In genomic region chr11:69078805-69079438, GRCm38 (mm10) we compare ENCODE assay signal across 10 mouse cellular contexts. TPM values are rescaled to one million over a fixed set of nuclear protein-coding genes. Genes with fewer than 3 reads are reported as not detected.
DNase-seq lines count a peak whose midpoint lies in the region; ATAC-seq and TF ChIP-seq lines count a peak whose summit lies in the region.
"Had no signal": no experiment of that assay in that cellular context is flagged by ENCODE, and none has a peak within 500 bp of the region (broad histone marks: within the 10 kb centered on the region; RNA-seq: fewer than 3 reads in every experiment).

No protein-coding gene starts in this region.

- no peak overlapping the region for H3K4me2 ChIP-seq in heart, postnatal 0 days (ENCODE audit: low read depth, low read length)
- no peak overlapping the region for H3K4me2 ChIP-seq in stomach, postnatal 0 days (replicated peaks; ENCODE audit: low read depth)
- H3K4me2 ChIP-seq in midbrain, embryonic 11.5 days, result no peak overlapping the region
- H3K4me2 ChIP-seq: hindbrain, embryonic 15.5 days had no signal

- no peak overlapping the region for H3K27ac ChIP-seq in spleen, adult 2 months (ENCODE audit: insufficient read depth, low read length)
- peak overlapping the region; percentile 43; the same call in 1 of the 2 replicates for H3K27ac ChIP-seq in heart, postnatal 0 days (ENCODE audit: low read depth)
- H3K27ac ChIP-seq in stomach, postnatal 0 days (replicated peaks), result no peak overlapping the region
- no peak overlapping the region for H3K27ac ChIP-seq in midbrain, embryonic 11.5 days (ENCODE audit: low read depth, low read length)
- H3K27ac ChIP-seq: hindbrain, embryonic 15.5 days had no signal

- DNase-seq in heart, adult 9 months (ENCODE audit: low spot score in 2 of 2), result peak; percentile 42 to 63
- no peak for DNase-seq in heart, postnatal 14 days
- DNase-seq in spleen, adult 2 months (ENCODE audit: low read depth in 1 of 2, low spot score in 2 of 2), result peak; percentile 64 to 65
- no peak for DNase-seq in spleen, postnatal 14 days (ENCODE audit: low spot score in 2 of 2)
- peak; percentile 46 for DNase-seq in heart, postnatal 0 days (ENCODE audit: low spot score)
- no peak for DNase-seq in stomach, postnatal 0 days (ENCODE audit: low spot score)
- DNase-seq in frontal cortex, postnatal 25 days (ENCODE audit: low spot score in 2 of 2), result no peak
- DNase-seq in midbrain, embryonic 11.5 days (ENCODE audit: low spot score, missing footprints), result no peak

- no peaks in the 10 kb centered on the region for H3K36me3 ChIP-seq in spleen, adult 2 months (ENCODE audit: control insufficient read depth, insufficient read depth, low read length)
- no peaks in the 10 kb centered on the region for H3K36me3 ChIP-seq in heart, postnatal 0 days (replicated peaks; ENCODE audit: control insufficient read depth, insufficient read depth, low read length)
- no peaks in the 10 kb centered on the region for H3K36me3 ChIP-seq in stomach, postnatal 0 days (ENCODE audit: control insufficient read depth, insufficient read depth, low read length)
- no peaks in the 10 kb centered on the region for H3K36me3 ChIP-seq in midbrain, embryonic 11.5 days (ENCODE audit: control insufficient read depth, insufficient read depth, low read length)
- H3K36me3 ChIP-seq: hindbrain, embryonic 15.5 days had no signal

- ATAC-seq in heart, postnatal 0 days (ENCODE audit: insufficient read depth, low read depth), result peak; percentile 48; the same call in 1 of the 2 replicates
- peak; percentile 58 for ATAC-seq in stomach, postnatal 0 days (ENCODE audit: low FRiP score, low TSS enrichment)
- no peak for ATAC-seq in midbrain, embryonic 11.5 days (ENCODE audit: low FRiP score)
- ATAC-seq: Patski had no signal

- TF ChIP-seq POLR2A in spleen, adult 2 months (IDR thresholded peaks at IDR 0.05; ENCODE audit: low read depth, low read length), result no peak

- H3K4me3 ChIP-seq in spleen, adult 2 months (ENCODE audit: extremely low read depth, insufficient read depth, insufficient read length), result no peak overlapping the region
- H3K4me3 ChIP-seq in heart, postnatal 0 days (ENCODE audit: low read depth, low read length), result no peak overlapping the region
- H3K4me3 ChIP-seq in stomach, postnatal 0 days (ENCODE audit: low read depth, low read length), result no peak overlapping the region
- no peak overlapping the region for H3K4me3 ChIP-seq in midbrain, embryonic 11.5 days (ENCODE audit: low read depth, low read length)
- H3K4me3 ChIP-seq: hindbrain, embryonic 15.5 days had no signal

- intact Hi-C loops in heart, postnatal 14 days (cut with DNase I), result loop anchor here (1.0 kb wide), 1 partner anchor 8 kb away; no protein-coding TSS in a partner anchor

- H3K4me1 ChIP-seq in spleen, adult 2 months (ENCODE audit: control insufficient read depth, insufficient read depth, insufficient read length), result peaks cover 9% of the 10 kb centered on the region; the same call in 1 of the 2 replicates
- peaks cover 9% of the 10 kb centered on the region; the same call in 1 of the 2 replicates for H3K4me1 ChIP-seq in heart, postnatal 0 days (ENCODE audit: control insufficient read depth, insufficient read depth)
- no peaks in the 10 kb centered on the region for H3K4me1 ChIP-seq in stomach, postnatal 0 days (replicated peaks; ENCODE audit: control insufficient read depth, insufficient read depth)
- H3K4me1 ChIP-seq in midbrain, embryonic 11.5 days (ENCODE audit: control insufficient read depth, insufficient read depth, low read length), result 0 out of 2 replicates have a peak, but pooled peaks cover 2% of the 10 kb centered on the region

- H3K9ac ChIP-seq in heart, postnatal 0 days (replicated peaks; ENCODE audit: low read depth, low read length), result no peak overlapping the region
- no peak overlapping the region for H3K9ac ChIP-seq in stomach, postnatal 0 days (ENCODE audit: low read length)
- H3K9ac ChIP-seq in midbrain, embryonic 11.5 days (ENCODE audit: low read length), result no peak overlapping the region
- H3K9ac ChIP-seq: hindbrain, embryonic 15.5 days had no signal

- TF ChIP-seq EP300 in heart, postnatal 0 days (IDR thresholded peaks at IDR 0.05; ENCODE audit: low read depth), result no peak
- no peak for TF ChIP-seq EP300 in stomach, postnatal 0 days (optimal IDR thresholded peaks at IDR 0.05)

- no peaks in the 10 kb centered on the region for H3K9me3 ChIP-seq in heart, postnatal 0 days (replicated peaks; ENCODE audit: control insufficient read depth, low read length)
- H3K9me3 ChIP-seq in stomach, postnatal 0 days (ENCODE audit: control insufficient read depth, low read length), result no peaks in the 10 kb centered on the region
- no peaks in the 10 kb centered on the region for H3K9me3 ChIP-seq in midbrain, embryonic 11.5 days (ENCODE audit: control insufficient read depth, low read length)
- H3K9me3 ChIP-seq: hindbrain, embryonic 15.5 days had no signal

- TF ChIP-seq CTCF in spleen, adult 2 months (IDR thresholded peaks at IDR 0.05; ENCODE audit: extremely low read depth, insufficient read depth, insufficient read length, insufficient replicate concordance), result no peak
- TF ChIP-seq CTCF in heart, postnatal 0 days (IDR thresholded peaks at IDR 0.05; ENCODE audit: low read depth), result no peak
- no peak for TF ChIP-seq CTCF in stomach, postnatal 0 days (IDR thresholded peaks at IDR 0.05; ENCODE audit: low read depth)

- 23% methylated on average over 5 of the region's 5 CpGs for WGBS in spleen, adult 2 months
- WGBS in heart, postnatal 0 days, result 54% methylated on average over 5 of the region's 5 CpGs
- WGBS in stomach, postnatal 0 days, result 58% methylated on average over 5 of the region's 5 CpGs
- 83% methylated on average over 5 of the region's 5 CpGs for WGBS in midbrain, embryonic 11.5 days

- H3K27me3 ChIP-seq in spleen, adult 2 months (ENCODE audit: control insufficient read depth, insufficient read depth, low read length), result no peaks in the 10 kb centered on the region
- no peaks in the 10 kb centered on the region for H3K27me3 ChIP-seq in heart, postnatal 0 days (ENCODE audit: control insufficient read depth, insufficient read depth, low read length)
- no peaks in the 10 kb centered on the region for H3K27me3 ChIP-seq in stomach, postnatal 0 days (ENCODE audit: control insufficient read depth, insufficient read depth, low read length)
- H3K27me3 ChIP-seq in midbrain, embryonic 11.5 days (ENCODE audit: control insufficient read depth, insufficient read depth, low read length), result no peaks in the 10 kb centered on the region
- H3K27me3 ChIP-seq: hindbrain, embryonic 15.5 days; Patski had no signal

RNA-seq across cellular contexts. Expression of gene Tmem107, which starts 8.3 kb away (rescaled TPM):
- total RNA-seq in heart, postnatal 14 days (2021), result 1 to 10 TPM; 5.2 to 5.4 TPM
- polyA plus RNA-seq in spleen, adult 2 months (2012; rRNA removed), result 7.0 and 14.6 TPM in 2 replicates
- total RNA-seq in heart, postnatal 0 days (2014; rRNA removed; ENCODE audit: low replicate concordance), result 10.9 and 25.5 TPM in 2 replicates
- polyA plus RNA-seq in heart, postnatal 0 days (2015; fragmentation: Nextera tagmentation; extraction: Ambion mirVana), result 18.3 and 24.3 TPM in 2 replicates
- polyA plus RNA-seq in stomach, postnatal 0 days (2015; fragmentation: Nextera tagmentation; extraction: Ambion mirVana), result 28.4 and 30.8 TPM in 2 replicates
- 53.5 and 57.7 TPM in 2 replicates for polyA plus RNA-seq in midbrain, embryonic 11.5 days (2014; fragmentation: Nextera tagmentation; extraction: Ambion mirVana)

RNA-seq across cellular contexts. Expression of gene Vamp2, which starts 9.4 kb away (rescaled TPM):
- total RNA-seq in heart, postnatal 14 days (2021), result 10 to 100 TPM; 68.8 to 72.6 TPM
- 94.2 and 95.7 TPM in 2 replicates for polyA plus RNA-seq in spleen, adult 2 months (2012; rRNA removed)
- total RNA-seq in heart, postnatal 0 days (2014; rRNA removed; ENCODE audit: low replicate concordance), result 25.2 and 27.9 TPM in 2 replicates
- 59.2 and 62.1 TPM in 2 replicates for polyA plus RNA-seq in heart, postnatal 0 days (2015; fragmentation: Nextera tagmentation; extraction: Ambion mirVana)
- 43.0 and 53.7 TPM in 2 replicates for polyA plus RNA-seq in stomach, postnatal 0 days (2015; fragmentation: Nextera tagmentation; extraction: Ambion mirVana)
- 72.4 and 73.5 TPM in 2 replicates for polyA plus RNA-seq in midbrain, embryonic 11.5 days (2014; fragmentation: Nextera tagmentation; extraction: Ambion mirVana)

RNA-seq across cellular contexts. Expression of gene Per1, which starts 16.1 kb away (rescaled TPM):
- total RNA-seq in heart, postnatal 14 days (2021), result 100 to 1,000 TPM; 100 to 103 TPM
- polyA plus RNA-seq in spleen, adult 2 months (2012; rRNA removed), result 23.3 and 25.7 TPM in 2 replicates
- 76.8 and 93.5 TPM in 2 replicates for total RNA-seq in heart, postnatal 0 days (2014; rRNA removed; ENCODE audit: low replicate concordance)
- polyA plus RNA-seq in heart, postnatal 0 days (2015; fragmentation: Nextera tagmentation; extraction: Ambion mirVana), result 8.1 and 9.7 TPM in 2 replicates
- 7.7 and 13.1 TPM in 2 replicates for polyA plus RNA-seq in stomach, postnatal 0 days (2015; fragmentation: Nextera tagmentation; extraction: Ambion mirVana)
- 6.0 and 7.3 TPM in 2 replicates for polyA plus RNA-seq in midbrain, embryonic 11.5 days (2014; fragmentation: Nextera tagmentation; extraction: Ambion mirVana)

RNA-seq across cellular contexts. Expression of gene Borcs6, which starts 19.4 kb away (rescaled TPM):
- 10 to 100 TPM; 15.9 to 16.2 TPM for total RNA-seq in heart, postnatal 14 days (2021)
- 16.7 and 23.7 TPM in 2 replicates for polyA plus RNA-seq in spleen, adult 2 months (2012; rRNA removed)
- total RNA-seq in heart, postnatal 0 days (2014; rRNA removed; ENCODE audit: low replicate concordance), result 21.3 and 24.1 TPM in 2 replicates
- polyA plus RNA-seq in heart, postnatal 0 days (2015; fragmentation: Nextera tagmentation; extraction: Ambion mirVana), result 12.1 and 13.0 TPM in 2 replicates
- 14.6 and 16.7 TPM in 2 replicates for polyA plus RNA-seq in stomach, postnatal 0 days (2015; fragmentation: Nextera tagmentation; extraction: Ambion mirVana)
- polyA plus RNA-seq in midbrain, embryonic 11.5 days (2014; fragmentation: Nextera tagmentation; extraction: Ambion mirVana), result 8.8 and 9.8 TPM in 2 replicates

RNA-seq across cellular contexts. Expression of gene Aurkb, which starts 33.5 kb away (rescaled TPM):
- 1 to 10 TPM; 3.6 to 8.1 TPM for total RNA-seq in heart, postnatal 14 days (2021)
- polyA plus RNA-seq in spleen, adult 2 months (2012; rRNA removed), result 41.4 and 42.9 TPM in 2 replicates
- 21.4 and 54.6 TPM in 2 replicates for total RNA-seq in heart, postnatal 0 days (2014; rRNA removed; ENCODE audit: low replicate concordance)
- polyA plus RNA-seq in heart, postnatal 0 days (2015; fragmentation: Nextera tagmentation; extraction: Ambion mirVana), result 19.5 and 19.9 TPM in 2 replicates
- 24.7 and 34.0 TPM in 2 replicates for polyA plus RNA-seq in stomach, postnatal 0 days (2015; fragmentation: Nextera tagmentation; extraction: Ambion mirVana)
- polyA plus RNA-seq in midbrain, embryonic 11.5 days (2014; fragmentation: Nextera tagmentation; extraction: Ambion mirVana), result 169 and 171 TPM in 2 replicates

Comparison
In these comparisons a context has a peak if more than half of its experiments do, and no peak if none do; other contexts are left out.
1. DNase-seq: peak in heart, adult 9 months (2 of 2), spleen, adult 2 months (2 of 2) and heart, postnatal 0 days (single experiment); none in heart, postnatal 14 days (0 of 2), spleen, postnatal 14 days (0 of 2), stomach, postnatal 0 days (single experiment), frontal cortex, postnatal 25 days (0 of 2) and midbrain, embryonic 11.5 days (single experiment).